Mouse (Mus musculus) heart, embryonic 13.5 days (tissue): ENCODE measurements around the gene Slc38a7. TPM values are rescaled to one million over a fixed set of nuclear protein-coding genes. Genes with fewer than 3 reads are reported as not detected.

Source experiments
- ATAC-seq: fragments of 200-750 bp; cut with Nextera tagmentation; 2 replicates; pipeline ENCODE4 v1.8.0; 2017; ENCODE audit warnings: moderate TSS enrichment; ENCODE audit not compliant: insufficient number of reproducible peaks, low FRiP score, low TSS enrichment; ENCODE audit errors: extremely low read depth
- H3K27ac ChIP-seq: fragments of 300-500 bp; sonication (generic); replicated peaks from 2 replicates; pipeline ENCODE4 v1.5.1; 2015; ENCODE audit warnings: moderate library complexity, mild to moderate bottlenecking, inconsistent platforms
- H3K27me3 ChIP-seq: fragments of 300-500 bp; sonication (generic); replicated peaks from 2 replicates; pipeline ENCODE4 v1.6.1; 2015; ENCODE audit warnings: mild to moderate bottlenecking, inconsistent platforms
- H3K36me3 ChIP-seq: fragments of 300-500 bp; sonication (generic); 2 replicates; pipeline ENCODE4 v1.6.1; 2015; ENCODE audit warnings: mild to moderate bottlenecking, inconsistent platforms
- H3K4me1 ChIP-seq: fragments of 300-500 bp; sonication (generic); 2 replicates; pipeline ENCODE4 v1.6.1; 2015; ENCODE audit warnings: inconsistent platforms
- H3K4me2 ChIP-seq: fragments of 300-500 bp; sonication (generic); 2 replicates; pipeline ENCODE4 v1.6.1; 2015; ENCODE audit warnings: inconsistent platforms, mild to moderate bottlenecking, moderate library complexity
- H3K4me3 ChIP-seq: fragments of 300-500 bp; sonication (generic); 2 replicates; pipeline ENCODE4 v1.5.1; 2015; ENCODE audit warnings: moderate library complexity, mild to moderate bottlenecking, inconsistent platforms
- H3K9ac ChIP-seq: fragments of 300-500 bp; sonication (generic); 2 replicates; pipeline ENCODE4 v1.6.1; 2015; ENCODE audit warnings: inconsistent platforms, mild to moderate bottlenecking, moderate library complexity
- H3K9me3 ChIP-seq: fragments of 300-500 bp; sonication (generic); 2 replicates; pipeline ENCODE4 v1.6.1; 2016; ENCODE audit warnings: inconsistent platforms
- WGBS: fragments of 180-500 bp; shearing (Covaris S2); methylation state at CpG from one replicate; pipeline ENCODE4 v1.1.7; 2015; ENCODE audit warnings: mixed read lengths; 5-methylcytosine and 5-hydroxymethylcytosine counted together
- polyA plus RNA-seq: library from polyadenylated mRNA; unstranded; fragments of >200 nt; fragmentation: Nextera tagmentation; extraction: Ambion mirVana; gene quantifications from 2 replicates; pipeline ENCODE4 v1.2.1, GENCODE M21; 2015

Gene Slc38a7
- 11.7 and 12.4 TPM in 2 replicates for polyA plus RNA-seq

- Histone ChIP-seq H3K27ac (peak within 1 kb of the TSS; percentile 28), H3K4me1 (peaks cover 16% of the 10 kb centered on the region), H3K27me3 (no peaks in the 10 kb centered on the region), H3K9me3 (no peaks in the 10 kb centered on the region), H3K9ac (peak within 1 kb of the TSS; percentile 89), H3K4me2 (peak within 1 kb of the TSS; percentile 90), H3K4me3 (peak within 1 kb of the TSS; percentile 82), H3K36me3 (peaks cover 2% of the 10 kb centered on the region)
- ATAC-seq = peak; percentile 87
- 13% methylated on average over 22 of the region's 22 CpGs for WGBS
Measured at GRCm38 (mm10) chr8:95853102-95853843, at the start of gene Slc38a7. Gene Slc38a7 (minus strand): TSS chr8:95853539.

GRCm38 (mm10) chr8:95901864-95902263 lies 48.5 kb upstream of the Slc38a7 start:
- no peak overlapping the region for H3K27ac ChIP-seq
- no peak overlapping the region for H3K9ac ChIP-seq
- no peaks in the 10 kb centered on the region for H3K27me3 ChIP-seq
- H3K9me3 ChIP-seq = no peaks in the 10 kb centered on the region
- no peak for ATAC-seq
- no peak overlapping the region for H3K4me2 ChIP-seq
- no peaks in the 10 kb centered on the region for H3K36me3 ChIP-seq
- H3K4me1 ChIP-seq = no peaks in the 10 kb centered on the region
- 33% methylated on average over 7 of the region's 7 CpGs for WGBS
- no peak overlapping the region for H3K4me3 ChIP-seq

- no peaks in the 10 kb centered on the region for H3K9me3 ChIP-seq
- H3K27me3 ChIP-seq = no peaks in the 10 kb centered on the region
- H3K27ac ChIP-seq = no peak overlapping the region
- H3K4me1 ChIP-seq = no peaks in the 10 kb centered on the region
- H3K9ac ChIP-seq = no peak overlapping the region
- no peak for ATAC-seq
- WGBS = 75% methylated on average over 5 of the region's 5 CpGs
- H3K4me2 ChIP-seq = no peak overlapping the region
- no peaks in the 10 kb centered on the region for H3K36me3 ChIP-seq
- H3K4me3 ChIP-seq = no peak overlapping the region
Measured at GRCm38 (mm10) chr8:95893701-95894100, 40.4 kb upstream of the Slc38a7 start.

GRCm38 (mm10) chr8:95888285-95889136 lies 35.2 kb upstream of the Slc38a7 start, which contains the start of gene Got2:
Gene Got2 (minus strand): TSS chr8:95888547.
- peaks cover 34% of the 10 kb centered on the region for H3K4me1 ChIP-seq
- peak; percentile 82 for ATAC-seq
- H3K27ac ChIP-seq = peak within 1 kb of the TSS; percentile 88
- peak within 1 kb of the TSS; percentile 91 for H3K9ac ChIP-seq
- H3K4me2 ChIP-seq = peak within 1 kb of the TSS; percentile 76
- no peaks in the 10 kb centered on the region for H3K27me3 ChIP-seq
- H3K4me3 ChIP-seq = peak within 1 kb of the TSS; percentile 91
- no peaks in the 10 kb centered on the region for H3K36me3 ChIP-seq
- no peaks in the 10 kb centered on the region for H3K9me3 ChIP-seq
- WGBS = 8% methylated on average over 31 of the region's 31 CpGs

GRCm38 (mm10) chr8:95887578-95888284 lies 34.4 kb upstream of the Slc38a7 start:
- Histone ChIP-seq H3K27ac (peak overlapping the region; percentile 88), H3K27me3 (no peaks in the 10 kb centered on the region), H3K9ac (peak overlapping the region; percentile 91), H3K36me3 (no peaks in the 10 kb centered on the region), H3K4me2 (peak overlapping the region; percentile 76), H3K4me3 (peak overlapping the region; percentile 91), H3K9me3 (no peaks in the 10 kb centered on the region), H3K4me1 (peaks cover 34% of the 10 kb centered on the region)
- WGBS = under 1% methylated on average over 38 of the region's 38 CpGs
- peak; percentile 86 for ATAC-seq

GRCm38 (mm10) chr8:95886647-95887577 lies 33.6 kb upstream of the Slc38a7 start:
- H3K4me1 ChIP-seq = peaks cover 38% of the 10 kb centered on the region
- H3K27me3 ChIP-seq = no peaks in the 10 kb centered on the region
- H3K9ac ChIP-seq = peak overlapping the region; percentile 91
- peak overlapping the region; percentile 91 for H3K4me3 ChIP-seq
- no peak for ATAC-seq
- no peaks in the 10 kb centered on the region for H3K9me3 ChIP-seq
- WGBS = 55% methylated on average over 17 of the region's 17 CpGs
- H3K36me3 ChIP-seq = no peaks in the 10 kb centered on the region
- peak overlapping the region; percentile 88 for H3K27ac ChIP-seq
- H3K4me2 ChIP-seq = peak overlapping the region; percentile 76

GRCm38 (mm10) chr8:95885966-95886365 lies 32.6 kb upstream of the Slc38a7 start:
- Histone ChIP-seq H3K4me3 (peak overlapping the region; percentile 91; the same call in 1 of the 2 replicates), H3K4me2 (peak overlapping the region; percentile 76)
- no peak for ATAC-seq

GRCm38 (mm10) chr8:95885271-95885841 lies 32.0 kb upstream of the Slc38a7 start:
- no peak overlapping the region for H3K4me3 ChIP-seq
- H3K9me3 ChIP-seq = no peaks in the 10 kb centered on the region
- peak overlapping the region; percentile 91; the same call in 1 of the 2 replicates for H3K9ac ChIP-seq
- no peaks in the 10 kb centered on the region for H3K36me3 ChIP-seq
- H3K4me1 ChIP-seq = peaks cover 43% of the 10 kb centered on the region
- 59% methylated on average over 5 of the region's 5 CpGs for WGBS
- peak overlapping the region; percentile 76 for H3K4me2 ChIP-seq
- no peak overlapping the region for H3K27ac ChIP-seq
- no peak for ATAC-seq
- no peaks in the 10 kb centered on the region for H3K27me3 ChIP-seq

More at GRCm38 (mm10) chr8:95885966-95886365, 32.6 kb upstream of the Slc38a7 start:
- no peaks in the 10 kb centered on the region for H3K9me3 ChIP-seq
- H3K27me3 ChIP-seq = no peaks in the 10 kb centered on the region
- H3K27ac ChIP-seq = 0 out of 2 replicates have a peak overlapping the region, but pooled peaks have one; percentile 88
- H3K4me1 ChIP-seq = peaks cover 43% of the 10 kb centered on the region
- no peaks in the 10 kb centered on the region for H3K36me3 ChIP-seq
- H3K9ac ChIP-seq = peak overlapping the region; percentile 91
- 40% methylated on average over 5 of the region's 5 CpGs for WGBS

GRCm38 (mm10) chr8:95884491-95884890 lies 31.2 kb upstream of the Slc38a7 start:
- Histone ChIP-seq H3K36me3 (no peaks in the 10 kb centered on the region), H3K9me3 (no peaks in the 10 kb centered on the region), H3K27ac (no peak overlapping the region), H3K27me3 (no peaks in the 10 kb centered on the region), H3K4me3 (no peak overlapping the region; the same call in 1 of the 2 replicates), H3K4me2 (no peak overlapping the region), H3K4me1 (peaks cover 46% of the 10 kb centered on the region), H3K9ac (peak overlapping the region; percentile 55)
- no peak for ATAC-seq
- WGBS = 75% methylated on average over 11 of the region's 12 CpGs

- H3K4me3 ChIP-seq = no peak overlapping the region
- H3K9ac ChIP-seq = no peak overlapping the region
- H3K27me3 ChIP-seq = no peaks in the 10 kb centered on the region
- no peaks in the 10 kb centered on the region for H3K9me3 ChIP-seq
- H3K36me3 ChIP-seq = peaks cover 7% of the 10 kb centered on the region
- ATAC-seq = no peak
- peaks cover 65% of the 10 kb centered on the region for H3K4me1 ChIP-seq
- no peak overlapping the region for H3K4me2 ChIP-seq
- no peak overlapping the region for H3K27ac ChIP-seq
- 55% methylated on average over 9 of the region's 9 CpGs for WGBS
Measured at GRCm38 (mm10) chr8:95882191-95882590, 28.9 kb upstream of the Slc38a7 start.
